Mouse (Mus musculus): ENCODE measurements around the gene Slc30a1.

DNA sequence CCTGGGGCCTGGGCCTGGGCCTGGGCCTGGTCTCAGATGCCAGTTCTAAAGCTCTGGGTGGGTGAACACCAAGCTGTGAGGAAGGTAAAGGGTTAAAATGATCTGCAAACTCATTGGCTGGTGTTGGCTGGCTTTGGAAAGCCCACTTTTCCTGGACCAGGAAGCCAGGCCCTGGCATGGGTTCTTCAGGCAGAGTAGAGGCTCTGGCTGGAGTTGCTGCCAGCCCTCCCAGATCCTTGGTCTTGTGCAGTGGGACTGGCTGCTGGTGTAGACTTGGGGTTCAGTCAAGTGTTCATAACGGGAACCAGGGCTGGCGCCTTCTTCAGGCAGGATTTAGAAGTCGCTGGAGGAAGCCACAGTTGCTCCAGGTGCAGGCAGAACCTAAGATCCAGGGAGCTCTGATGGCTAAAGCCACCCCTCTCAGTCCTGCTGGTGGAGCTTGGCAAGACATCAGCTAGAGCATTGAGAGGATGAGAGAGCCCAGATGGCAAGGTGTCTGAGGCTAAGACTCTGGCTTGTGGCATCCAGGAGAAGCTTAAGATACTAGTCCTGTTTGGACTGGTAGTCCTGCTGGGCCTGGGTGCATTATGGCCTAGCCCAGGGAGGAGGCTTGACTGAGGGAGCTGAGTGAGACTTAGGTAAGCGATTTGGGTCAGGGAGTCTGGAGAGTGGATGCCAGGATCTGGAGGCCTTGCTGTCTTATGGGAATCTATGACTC is 42.6 kb upstream of the Slc30a1 start:
- TF ChIP-seq CTCF (IDR thresholded peaks at IDR 0.05; ENCODE audit: low read depth, low read length), result no peak
- no peak for TF ChIP-seq POLR2AphosphoS5 (IDR thresholded peaks at IDR 0.05; ENCODE audit: insufficient replicate concordance, low read depth, low read length)
- TF ChIP-seq TAL1 (conservative IDR thresholded peaks at IDR 0.05; ENCODE audit: low read depth, low read length), result no peak
